Mouse (Mus musculus) adrenal gland, adult 2 months (tissue): ENCODE data around the gene Ush1g. TPM values are rescaled to one million over a fixed set of nuclear protein-coding genes. Genes with fewer than 3 reads are reported as not detected.

Experiments used
- DNase-seq: peaks from one replicate; pipeline ENCODE4 v3.0.0; 2021
- polyA plus RNA-seq: library from polyadenylated mRNA; depleted of rRNA; stranded (reverse); fragments of >200 nt; gene quantifications from 2 replicates; pipeline ENCODE4 v1.2.3, GENCODE M21; 2012
- total RNA-seq, 2 experiments: library from RNA; stranded (reverse); gene quantifications; 2 replicates each; pipeline ENCODE4 v1.2.3; 2021

Gene Ush1g
- total and polyA plus RNA-seq, 3 experiments = 0.49 to 0.69 (median 0.52) TPM

DNA sequence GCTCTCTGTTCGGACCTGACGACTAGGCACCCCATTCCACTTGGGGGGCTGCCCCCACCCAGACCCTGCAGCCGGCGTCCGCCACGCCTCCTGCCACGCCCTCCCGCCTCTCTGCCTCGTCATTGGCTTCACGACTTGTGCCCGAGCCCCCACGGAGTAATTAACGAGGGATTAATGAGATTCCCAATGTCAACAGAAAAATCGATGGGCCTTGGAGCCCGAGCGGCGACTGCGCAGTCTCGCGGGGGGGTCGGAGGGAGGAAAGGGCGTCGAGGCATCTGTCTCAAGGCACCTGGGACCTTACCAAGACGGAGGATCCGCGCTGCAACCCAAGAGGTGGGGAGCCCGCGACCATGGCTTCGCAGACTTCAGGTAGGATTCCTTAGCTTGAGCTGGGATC lies 12.7 kb upstream of the Ush1g start, which contains the start of gene Otop3:
Otop3 (plus strand) TSS at position 201 of the 400 bp plus-strand sequence.
- no peak for DNase-seq

GRCm38 (mm10) chr11:115329339-115329738 lies 7.5 kb upstream of the Ush1g start:
- no peak for DNase-seq

- no peak for DNase-seq
Observed at GRCm38 (mm10) chr11:115326730-115327129, 4.9 kb upstream of the Ush1g start.

GRCm38 (mm10) chr11:115323354-115323753 lies 1.5 kb upstream of the Ush1g start:
- no peak for DNase-seq

- no peak for DNase-seq
Observed at GRCm38 (mm10) chr11:115319704-115320383, 2.0 kb downstream of the Ush1g start.

GRCm38 (mm10) chr11:115318245-115319027 lies 3.4 kb downstream of the Ush1g start:
- peak; percentile 32 for DNase-seq

DNA sequence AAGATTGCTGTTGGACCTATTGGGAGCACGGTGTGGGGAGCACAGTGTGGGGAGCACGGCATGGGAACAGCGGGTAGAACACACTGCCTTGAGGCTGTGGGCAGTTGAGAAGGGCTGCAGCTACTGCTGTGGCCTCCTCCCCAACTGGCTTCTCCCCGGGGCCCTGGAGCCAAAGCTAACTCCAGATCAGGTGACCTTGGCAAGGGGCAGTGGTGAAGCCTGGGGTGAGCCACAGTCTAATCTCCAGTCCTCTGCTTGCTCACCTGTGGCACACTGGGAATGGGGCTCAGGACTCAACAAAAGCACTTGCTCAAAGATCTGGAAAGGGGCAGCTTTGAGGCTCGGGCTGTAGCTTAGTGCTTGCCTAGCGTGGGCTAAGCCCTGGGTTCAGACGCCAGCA lies 4.6 kb downstream of the Ush1g start:
- DNase-seq = peak; percentile 12

DNA sequence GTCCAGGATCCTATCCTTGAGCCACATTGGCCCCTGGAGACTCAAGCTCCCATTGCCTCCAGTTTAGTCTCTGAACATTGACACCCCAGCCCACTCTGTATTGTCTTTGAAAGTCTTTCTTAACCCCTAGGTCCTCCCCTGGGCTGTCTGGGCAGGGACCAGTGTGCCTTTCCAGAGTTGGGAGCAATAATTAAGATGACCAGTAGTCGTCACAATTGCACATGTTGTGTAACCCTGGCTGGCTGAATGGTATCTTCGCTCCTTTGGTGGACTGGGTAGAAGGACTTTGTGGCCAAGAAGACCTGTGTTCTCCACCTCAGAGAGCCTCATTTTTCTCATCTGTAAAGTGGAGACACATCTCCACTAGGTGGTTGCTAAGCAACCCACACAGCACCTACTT lies 7.6 kb downstream of the Ush1g start:
- DNase-seq = peak; percentile 34

DNA sequence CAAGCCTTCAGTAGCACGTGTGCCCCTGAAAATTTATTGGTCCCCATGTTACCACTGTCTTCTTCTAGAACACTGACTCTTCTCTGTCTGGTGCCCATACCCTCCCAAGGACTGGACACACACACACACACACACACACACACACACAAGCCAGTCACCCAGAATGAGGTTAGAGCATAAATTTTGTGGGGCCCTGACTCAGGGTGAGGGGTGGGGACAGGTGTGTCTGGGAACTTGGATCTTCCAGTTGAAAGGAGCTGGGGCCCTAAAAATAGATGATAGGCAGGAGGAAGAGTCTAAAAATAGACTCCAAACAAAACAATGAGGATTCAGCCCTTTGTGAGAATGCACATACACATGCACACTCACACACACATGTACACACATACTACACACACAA lies 13.1 kb downstream of the Ush1g start:
- DNase-seq = no peak

- DNase-seq = no peak
Observed at GRCm38 (mm10) chr11:115306863-115307262, 15.0 kb downstream of the Ush1g start, which contains the start of gene Otop2. Gene Otop2 (plus strand): TSS chr11:115307163.

DNA sequence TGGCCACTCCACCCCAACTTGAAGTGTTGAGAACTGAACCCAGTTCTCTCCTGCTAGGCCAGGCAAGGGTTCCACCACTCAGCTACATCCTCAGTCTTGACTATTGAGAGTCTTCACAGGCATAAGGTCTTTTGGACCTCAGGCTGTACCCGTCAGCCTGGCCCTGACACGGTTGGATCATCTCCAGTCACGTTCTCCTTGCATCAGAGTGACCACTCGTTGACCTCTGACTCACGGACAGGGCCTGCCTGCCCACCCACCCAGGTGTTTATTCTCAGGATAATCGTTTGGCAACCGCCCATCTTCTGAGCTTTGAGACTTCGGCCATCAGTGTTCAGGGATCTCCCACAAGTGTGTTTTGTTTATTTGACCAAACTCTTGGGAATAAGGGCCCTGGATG lies 18.7 kb downstream of the Ush1g start:
- peak; percentile 64 for DNase-seq

DNA sequence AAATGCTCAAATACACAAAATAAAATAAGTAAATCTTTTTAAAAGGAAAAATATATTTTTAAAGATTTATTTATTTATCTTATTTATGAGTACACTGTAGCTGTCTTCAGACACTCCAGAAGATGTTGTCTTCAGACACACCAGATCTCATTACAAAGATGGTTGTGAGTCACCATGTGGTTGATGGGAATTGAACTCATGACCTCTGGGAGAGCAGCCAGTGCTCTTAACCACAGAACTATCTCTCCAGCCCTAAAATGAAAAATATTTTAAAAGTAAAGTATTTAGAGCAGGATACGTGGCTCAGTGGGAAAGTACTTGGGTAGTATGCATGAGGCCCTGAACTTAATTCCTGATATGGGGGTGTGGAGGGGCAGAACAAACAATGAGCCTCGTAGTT lies 20.5 kb downstream of the Ush1g start:
- DNase-seq = no peak

DNA sequence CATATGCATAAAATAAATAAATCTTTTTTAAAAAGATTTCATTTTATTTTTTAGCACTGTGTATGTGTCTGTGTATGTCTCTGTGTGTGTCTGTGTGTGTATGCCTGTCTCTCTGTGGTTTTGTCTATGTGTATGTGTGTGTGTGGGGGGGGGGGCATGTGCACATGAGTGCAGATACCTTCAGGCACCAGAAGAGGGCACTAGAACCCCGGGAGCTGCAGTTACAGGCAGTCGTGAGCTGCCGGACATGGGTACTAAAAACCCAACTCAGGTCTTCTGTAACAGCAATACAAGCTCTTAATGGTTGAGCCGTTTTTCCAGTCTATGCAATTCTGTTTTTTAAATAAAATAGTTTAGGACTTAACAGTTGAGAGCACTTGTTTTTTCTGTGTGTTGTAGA lies 21.1 kb downstream of the Ush1g start:
- no peak for DNase-seq

GRCm38 (mm10) chr11:115298160-115298559 lies 23.7 kb downstream of the Ush1g start:
- no peak for DNase-seq

DNA sequence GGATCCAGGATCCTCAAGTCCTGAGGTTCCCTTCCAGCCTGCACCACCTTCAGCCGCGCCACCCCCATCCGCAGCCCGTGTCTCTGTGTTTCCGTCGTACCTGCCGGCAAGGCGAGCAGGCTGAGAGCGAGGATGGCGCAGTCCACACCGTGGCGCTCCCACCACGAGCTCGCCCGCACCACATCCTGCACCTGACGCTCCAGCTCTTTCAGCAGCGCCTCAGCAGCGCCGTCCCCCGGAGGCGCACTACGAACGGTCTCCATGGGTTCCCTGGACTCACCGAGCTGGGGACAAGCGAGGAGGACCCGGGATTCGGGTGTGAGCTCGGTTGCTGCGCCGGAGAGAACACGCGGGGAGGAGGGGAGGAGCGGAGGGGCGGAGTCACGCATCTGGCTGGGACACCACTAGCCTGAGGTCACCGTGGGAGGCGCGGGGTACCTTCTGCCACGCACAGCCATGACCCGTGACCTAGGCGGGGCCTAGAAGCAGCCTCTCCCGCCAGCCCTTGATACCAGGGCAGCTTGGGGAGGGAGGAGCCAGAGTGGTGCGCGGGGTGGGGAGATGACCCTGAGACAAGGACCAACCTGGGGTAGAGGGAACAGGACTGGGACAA lies 24.5 kb downstream of the Ush1g start, which contains the start of gene Fads6:
Fads6 (minus strand) TSS at position 450 of the 613 bp plus-strand sequence.
- DNase-seq = peak; percentile 93

- peak; percentile 72 for DNase-seq
Observed at GRCm38 (mm10) chr11:115296471-115297210, 25.2 kb downstream of the Ush1g start.

DNA sequence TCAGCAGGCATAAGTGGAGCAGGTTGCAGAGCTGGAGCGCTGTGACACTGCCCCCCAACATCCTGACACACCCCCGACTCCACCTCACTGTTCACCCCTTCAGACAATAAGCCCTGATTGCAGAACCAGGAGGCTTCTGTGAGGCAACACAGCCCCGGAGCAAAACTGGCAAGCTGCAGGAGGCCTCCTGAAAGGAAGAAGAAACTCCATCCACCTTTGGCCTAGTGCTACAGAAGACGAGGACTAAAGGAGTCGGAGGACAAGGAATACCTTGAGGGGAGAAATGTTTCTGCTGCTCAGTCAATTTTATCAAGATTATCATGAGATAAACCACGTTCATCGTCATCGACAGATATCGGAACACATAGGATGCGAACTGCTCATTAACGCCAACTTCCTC lies 25.9 kb downstream of the Ush1g start:
- DNase-seq = no peak

GRCm38 (mm10) chr11:115292631-115293375 lies 29.0 kb downstream of the Ush1g start:
- DNase-seq = peak; percentile 68

- DNase-seq = peak; percentile 42
Observed at GRCm38 (mm10) chr11:115291503-115291902, 30.3 kb downstream of the Ush1g start.

DNA sequence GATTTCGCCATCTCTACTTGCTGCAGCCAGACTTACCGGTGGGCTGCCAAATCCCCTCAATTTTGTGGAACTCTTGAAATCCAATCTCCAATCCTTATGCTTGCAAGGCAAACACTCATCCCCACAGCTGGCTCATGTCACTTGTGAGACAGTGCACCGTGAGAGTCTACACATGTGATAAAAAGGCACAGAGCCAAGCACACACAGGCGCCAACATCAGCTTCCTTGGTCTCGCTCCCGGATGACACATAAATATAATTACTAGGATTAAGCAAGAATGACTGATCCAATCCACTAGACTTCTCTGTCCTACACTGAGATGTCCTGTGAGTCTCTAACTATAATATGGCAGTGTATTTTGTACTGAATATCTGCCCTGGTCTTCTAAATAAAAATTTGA lies 30.9 kb downstream of the Ush1g start:
- peak; percentile 86 for DNase-seq

DNA sequence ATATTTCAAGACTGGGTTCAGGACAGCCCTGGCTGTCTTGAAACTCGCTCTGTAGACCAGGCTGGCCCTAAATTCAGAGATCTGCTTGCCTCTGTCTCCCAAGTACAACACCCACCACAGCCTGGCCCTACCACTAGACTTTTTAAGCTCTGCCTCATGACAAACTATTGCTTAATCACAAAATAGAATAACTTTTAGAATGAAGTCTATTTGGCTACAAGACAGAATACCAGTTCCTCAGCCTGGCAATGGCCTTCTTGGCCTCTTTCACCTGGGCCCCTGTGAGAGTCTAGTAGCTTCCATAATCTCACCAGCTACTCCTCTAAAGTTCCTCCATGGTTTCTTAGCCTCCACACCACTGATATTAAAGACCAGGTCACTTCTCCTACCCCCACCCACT lies 31.5 kb downstream of the Ush1g start:
- DNase-seq = no peak
